Mouse (Mus musculus) small intestine, adult 2 months (tissue): ENCODE results near the gene Gm4301.
"Not testable (repeated sequence)": the region's sequence is repeated elsewhere in the genome, so short reads cannot be mapped to it uniquely, and the experiment has no call there.

Experiments used
- CTCF ChIP-seq: fragments of 200-500 bp; IDR thresholded peaks from 2 replicates; pipeline ENCODE4 v1.5.1; 2012; ENCODE audit warnings: low read depth, mild to moderate bottlenecking, control low read depth, inconsistent platforms, low read length, moderate library complexity, mixed read lengths; ENCODE audit not compliant: insufficient replicate concordance, insufficient read length; ENCODE audit errors: extremely low read depth
- POLR2A ChIP-seq: fragments of 200-500 bp; IDR thresholded peaks from 2 replicates; pipeline ENCODE4 v1.6.1; 2012; ENCODE audit warnings: low read depth, mild to moderate bottlenecking, control low read depth, inconsistent platforms, low read length, moderate library complexity

GRCm38 (mm10) chr10:100350793-100351192, 15.3 kb downstream of the Gm4301 start, which contains the start of gene Gm4305:
- TF ChIP-seq POLR2A, CTCF: not testable (repeated sequence)
